Mouse (Mus musculus) kidney, postnatal 10 days (tissue): Measurements from ENCODE around the gene Gm49510.

ENCODE experiments used
- DNase-seq: peaks from one replicate; pipeline ENCODE4 v3.0.0; 2021; ENCODE audit warnings: mixed read lengths

The Gm49510 gene

DNA sequence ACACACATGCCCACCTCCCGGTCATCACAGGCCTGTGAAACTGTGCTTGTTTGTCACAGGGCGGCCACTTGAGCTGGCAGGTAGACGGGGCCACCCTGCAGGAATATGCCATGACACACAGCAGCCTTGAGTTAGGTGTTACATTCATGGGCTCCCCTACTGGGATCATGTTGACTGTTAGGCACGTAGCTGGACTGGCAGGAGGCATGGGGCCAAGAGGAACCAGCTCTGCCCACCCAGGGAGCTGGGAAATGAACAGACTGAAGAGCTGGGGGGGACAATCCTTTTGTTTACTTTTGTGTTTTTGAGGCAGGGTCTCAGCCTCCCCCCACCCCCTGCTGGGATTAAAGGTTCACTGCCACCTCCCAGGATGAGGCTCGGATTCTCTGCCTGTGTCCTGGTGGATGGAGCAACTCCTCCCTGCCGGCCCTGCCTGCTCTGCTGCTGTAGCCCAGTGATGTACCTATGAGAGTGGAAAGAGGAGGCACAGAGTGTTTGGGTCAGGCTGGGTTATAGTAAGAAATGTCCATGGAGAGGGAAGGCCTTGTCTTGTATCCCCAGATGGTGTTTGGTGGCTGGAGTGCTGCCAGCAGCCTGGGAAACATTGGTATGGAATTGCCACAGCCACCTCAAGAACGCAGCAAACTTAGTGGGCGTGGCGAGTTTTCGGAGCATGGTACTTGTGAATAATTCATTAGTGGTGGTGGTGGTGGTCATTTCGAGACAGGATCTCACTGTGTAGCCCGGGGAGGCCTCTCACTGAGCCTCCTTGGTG lies 16.8 kb downstream of the Gm49510 start:
- peak; percentile 60 for DNase-seq

DNA sequence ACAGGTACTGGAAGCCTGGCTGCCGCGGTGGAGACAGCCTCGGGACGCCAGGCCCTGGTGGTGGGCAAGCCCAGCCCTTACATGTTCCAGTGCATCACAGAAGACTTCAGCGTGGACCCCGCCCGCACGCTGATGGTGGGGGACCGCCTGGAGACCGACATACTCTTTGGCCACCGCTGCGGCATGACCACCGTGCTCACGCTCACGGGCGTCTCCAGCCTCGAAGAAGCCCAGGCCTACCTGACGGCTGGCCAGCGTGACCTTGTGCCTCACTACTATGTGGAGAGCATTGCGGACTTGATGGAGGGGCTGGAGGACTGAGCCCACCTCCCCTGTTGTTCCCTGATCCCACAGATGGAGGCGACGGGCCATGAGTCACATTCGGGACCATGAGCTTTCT lies 18.7 kb downstream of the Gm49510 start:
- peak; percentile 39 for DNase-seq

DNA sequence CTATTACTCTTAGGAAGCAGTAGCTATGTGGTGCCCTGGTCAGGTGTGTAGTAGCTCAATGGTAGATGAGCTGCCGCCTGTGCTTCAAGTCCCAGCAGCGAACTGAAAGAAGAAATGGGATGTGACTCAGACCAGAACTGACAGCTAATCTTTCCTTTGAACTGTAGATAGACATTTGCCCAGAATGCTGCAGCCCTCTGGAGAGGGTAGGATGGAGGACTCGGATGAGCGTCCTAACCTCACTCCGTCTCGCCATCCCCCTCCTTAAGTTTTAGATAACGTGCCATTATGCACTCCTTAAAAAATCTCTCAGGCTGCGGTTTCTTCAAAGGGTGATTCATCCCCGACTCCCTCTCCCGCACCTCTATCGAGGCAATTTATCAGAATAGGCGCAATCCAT lies 20.4 kb downstream of the Gm49510 start:
- DNase-seq, result no peak

DNA sequence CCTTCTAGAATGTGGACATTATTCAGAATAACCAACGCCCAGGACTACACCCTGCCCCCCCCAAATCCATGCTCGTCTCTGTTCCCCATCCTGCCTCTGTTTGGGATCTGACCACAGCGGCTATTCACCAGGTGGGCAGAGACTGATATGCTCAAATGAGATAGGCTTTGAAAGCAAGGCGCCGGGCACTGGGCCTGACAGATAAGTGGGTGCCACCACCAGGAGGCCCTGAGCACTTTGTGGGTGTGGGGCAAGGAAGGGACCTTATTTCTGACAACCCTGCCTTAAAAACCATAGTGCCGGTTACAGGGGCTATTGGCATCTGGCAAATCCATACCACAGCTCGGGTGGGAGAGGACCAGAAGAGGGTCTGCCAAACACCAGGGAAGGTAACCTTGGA lies 23.2 kb downstream of the Gm49510 start:
- no peak for DNase-seq

DNA sequence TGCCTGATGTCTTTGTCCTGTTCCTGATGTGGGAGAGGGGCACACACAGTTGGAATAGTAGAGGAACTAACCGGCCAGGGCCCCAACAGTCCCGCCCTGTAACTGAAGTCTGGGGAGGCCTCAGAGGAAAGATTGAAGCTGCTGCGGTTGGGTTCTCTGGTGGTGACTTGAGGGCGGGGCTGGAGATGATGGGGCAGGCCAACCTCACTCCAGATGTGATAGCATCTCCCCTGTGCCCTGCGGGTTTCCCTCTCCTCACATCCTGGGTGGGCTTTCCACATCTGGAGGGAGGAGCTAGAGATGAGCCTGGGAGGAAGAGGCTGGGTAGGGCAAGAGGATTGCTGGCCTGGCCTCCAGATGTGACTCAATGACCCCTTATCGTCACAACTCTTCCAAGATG lies 24.1 kb downstream of the Gm49510 start:
- no peak for DNase-seq

DNA sequence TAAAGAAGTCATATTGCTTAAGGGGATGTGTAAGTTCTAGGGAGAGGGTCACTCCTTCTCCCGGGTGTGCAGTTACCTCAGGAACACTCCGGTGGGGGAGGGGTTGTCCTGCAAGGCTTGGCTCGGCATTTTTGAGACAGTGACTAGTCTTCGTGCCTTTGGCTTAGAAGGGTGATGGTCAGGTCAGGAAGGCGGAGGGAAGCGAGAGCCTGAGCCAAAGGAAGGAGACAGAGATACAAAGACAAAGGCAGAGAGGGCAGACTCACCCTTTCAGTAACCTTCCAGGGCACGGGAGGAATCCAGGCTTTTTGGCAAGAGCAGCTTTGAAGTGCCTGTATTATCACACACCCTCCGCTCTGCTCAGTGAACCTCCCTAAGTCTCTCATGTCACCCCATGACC lies 25.7 kb downstream of the Gm49510 start:
- DNase-seq, result peak; percentile 65

DNA sequence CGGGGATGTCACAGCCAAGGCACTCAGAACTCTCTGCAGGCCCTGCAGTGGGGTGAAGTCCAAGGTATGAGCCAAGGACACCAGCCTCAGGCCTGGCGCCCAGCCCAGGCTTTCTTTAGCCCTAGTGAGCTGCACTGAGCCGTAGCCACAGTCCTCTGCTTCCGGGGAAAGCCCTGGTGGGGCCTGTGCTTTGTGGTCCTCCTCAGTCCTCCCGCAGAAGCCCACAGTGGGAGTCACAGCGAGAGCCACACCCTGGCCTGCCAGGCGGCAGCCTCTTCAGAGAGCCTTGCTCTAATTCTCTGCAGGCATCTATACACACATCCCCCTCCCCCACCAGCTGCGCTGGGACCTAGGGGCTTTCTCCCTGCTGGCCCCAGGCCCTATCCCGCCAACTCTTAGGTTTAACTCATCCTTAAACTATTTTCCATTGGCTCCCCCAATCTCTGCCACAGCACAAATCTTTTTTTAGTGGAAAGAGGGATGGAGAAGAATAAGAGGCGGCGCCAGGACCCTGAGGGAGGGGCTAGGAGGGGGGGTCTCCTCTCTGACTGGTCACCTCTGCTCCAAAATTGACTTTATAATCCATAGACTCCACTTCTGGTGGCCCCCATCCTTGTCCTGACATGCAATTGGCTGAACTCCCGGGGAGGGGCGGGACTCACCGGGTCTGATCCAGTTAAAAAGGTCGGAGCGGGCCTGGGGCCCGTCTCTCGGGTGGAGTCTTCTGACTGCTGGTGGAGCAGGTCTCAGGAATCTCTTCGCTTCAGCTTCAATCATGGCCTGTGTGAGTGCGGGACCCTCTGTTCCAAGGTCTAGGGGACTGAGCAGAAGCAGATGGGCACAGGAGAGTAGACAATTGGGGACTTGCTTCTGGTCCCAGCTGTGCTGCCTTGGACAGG lies 26.8 kb downstream of the Gm49510 start, which contains the start of gene Lgals1:
Gene Lgals1 (plus strand): TSS at position 705 of the 899 bp plus-strand sequence.
- peak; percentile 93 for DNase-seq

DNA sequence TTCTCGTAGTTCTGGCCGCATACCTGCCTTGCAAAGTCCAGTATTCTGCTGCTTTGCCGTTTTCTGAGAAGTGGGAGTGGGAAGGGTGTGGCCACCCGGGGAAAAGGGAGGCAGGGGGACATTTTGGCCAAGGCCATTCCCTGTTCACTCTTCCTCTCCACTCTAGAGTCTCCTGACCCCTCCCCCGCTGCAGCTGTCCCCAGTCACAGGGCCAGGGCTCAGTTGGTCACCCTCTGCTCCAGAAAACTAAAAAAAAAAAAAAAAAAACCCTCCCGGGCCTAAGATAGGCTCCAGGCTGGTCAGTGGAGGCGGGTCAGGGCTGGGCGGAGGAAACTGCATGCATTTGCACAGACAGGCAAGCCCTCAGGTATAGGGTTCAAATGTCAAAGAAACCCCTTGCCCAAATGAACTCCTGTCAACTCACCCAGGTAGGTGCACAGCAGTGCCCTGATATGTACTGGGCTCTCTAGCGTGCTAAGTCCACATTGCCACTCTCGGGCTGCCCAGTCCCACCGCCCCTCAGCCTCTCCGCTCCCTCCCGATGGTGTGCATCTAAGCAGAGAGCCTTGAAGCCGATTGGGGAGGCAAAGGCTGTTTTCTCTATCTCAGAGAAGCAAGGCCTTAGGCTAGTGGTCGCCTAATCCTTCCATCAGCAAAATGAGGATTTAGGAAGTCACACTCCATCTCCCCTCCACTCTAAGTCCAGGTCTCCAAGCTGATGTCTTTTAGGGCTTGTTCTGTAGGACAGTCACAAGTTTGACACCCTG lies 27.7 kb downstream of the Gm49510 start:
- peak; percentile 69 for DNase-seq

DNA sequence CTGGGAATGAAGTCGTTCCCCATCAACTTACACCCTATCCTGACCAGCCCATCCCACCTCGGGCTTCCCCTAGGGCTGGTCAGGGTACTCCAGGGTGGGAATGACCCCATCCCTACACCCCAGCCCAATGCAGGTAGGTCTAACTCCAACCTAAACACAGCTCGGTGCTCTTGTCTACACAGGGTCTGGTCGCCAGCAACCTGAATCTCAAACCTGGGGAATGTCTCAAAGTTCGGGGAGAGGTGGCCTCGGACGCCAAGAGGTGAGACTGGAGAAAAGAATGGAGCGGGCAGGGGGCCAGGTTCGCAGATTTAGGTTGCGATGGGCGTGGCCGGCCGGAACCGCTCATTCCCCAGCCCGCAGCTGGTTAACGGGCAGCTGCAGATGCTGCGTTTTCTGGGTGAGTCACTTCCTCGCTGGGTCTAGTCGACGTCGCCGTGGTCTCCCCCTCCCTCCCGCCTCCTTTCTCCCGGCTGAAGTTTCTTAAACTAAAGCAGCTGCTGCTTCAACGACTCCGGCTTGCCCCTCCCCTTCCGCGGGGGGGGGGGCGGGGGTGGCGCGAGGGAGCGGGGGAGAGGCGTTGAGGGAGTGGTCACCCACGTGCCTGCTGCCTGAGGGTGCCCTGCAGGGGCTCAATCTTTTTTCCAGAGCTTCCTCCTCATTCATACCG lies 28.5 kb downstream of the Gm49510 start:
- DNase-seq, result peak; percentile 90

DNA sequence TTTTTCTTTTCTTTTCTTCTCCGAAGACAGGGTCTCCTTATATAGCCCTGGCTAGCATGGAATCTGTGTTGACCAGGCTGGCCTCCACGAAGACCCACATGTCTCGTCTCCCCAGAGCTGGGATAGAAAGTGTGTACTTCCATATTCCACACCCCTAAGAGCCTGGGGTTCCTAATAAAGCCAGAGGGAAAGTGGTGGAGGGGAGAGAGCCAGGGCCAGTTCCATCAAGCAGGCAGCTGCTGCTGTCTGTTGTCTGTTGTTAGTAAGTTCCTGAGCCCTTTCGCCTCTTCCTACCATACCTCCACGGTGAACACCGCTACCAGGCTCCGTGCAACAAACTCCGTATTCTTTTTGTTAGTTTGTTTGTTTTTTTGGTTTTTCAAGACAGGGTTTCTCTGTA lies 29.1 kb downstream of the Gm49510 start:
- DNase-seq, result no peak

DNA sequence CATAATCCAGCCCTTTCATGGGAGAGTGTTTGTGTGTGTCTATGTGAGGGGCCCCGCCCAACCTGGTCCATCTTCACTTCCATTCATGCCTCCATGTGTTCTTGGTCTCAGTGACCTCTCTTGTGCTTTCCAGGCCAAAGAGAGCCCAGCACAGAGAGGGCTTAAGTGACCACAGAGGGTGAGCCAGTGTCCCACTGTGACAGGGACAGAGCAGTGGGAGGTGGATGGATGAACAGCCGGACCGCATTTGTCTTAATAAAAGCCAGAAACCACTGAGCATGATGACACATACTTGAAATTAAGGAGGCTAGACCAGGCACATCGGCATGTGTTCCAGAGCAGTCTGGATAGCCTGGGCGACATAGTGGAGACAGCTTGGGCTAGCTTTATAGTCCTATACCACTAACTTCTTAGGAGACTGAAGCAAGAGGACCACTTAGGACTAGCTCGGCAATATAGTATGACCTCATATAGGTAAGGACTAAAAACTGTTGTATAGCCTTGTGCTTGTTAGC lies 30.8 kb downstream of the Gm49510 start:
- no peak for DNase-seq

DNA sequence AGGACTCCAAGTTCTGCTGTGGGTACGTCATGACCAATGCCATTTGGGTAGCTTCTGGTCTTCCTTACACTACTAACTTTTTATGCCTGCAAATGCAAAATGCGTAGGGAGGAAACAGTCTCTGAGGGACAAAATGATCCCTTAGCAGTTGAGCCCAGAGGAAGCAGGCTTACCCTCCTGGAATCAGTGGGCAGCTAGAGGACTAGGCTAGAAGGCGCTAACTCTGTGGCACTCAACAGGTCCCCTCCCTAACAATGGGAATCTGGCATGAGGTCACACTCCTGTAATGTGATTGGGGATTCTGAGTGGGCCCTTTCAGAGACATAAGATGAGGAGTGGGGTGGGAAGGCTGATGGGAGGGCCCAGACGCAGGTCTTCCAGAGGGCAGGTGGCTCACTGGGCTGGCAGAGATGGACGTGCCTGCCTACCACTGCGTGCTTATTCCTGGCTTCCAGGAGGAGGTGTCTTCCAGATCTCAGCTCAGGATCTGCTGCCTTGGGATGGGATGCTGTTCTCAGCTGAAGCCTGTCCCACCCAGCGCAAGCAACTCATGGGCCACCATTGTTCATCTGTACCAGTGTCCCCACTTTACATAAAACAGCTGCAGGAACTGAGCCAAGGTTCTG lies 31.4 kb downstream of the Gm49510 start:
- no peak for DNase-seq

DNA sequence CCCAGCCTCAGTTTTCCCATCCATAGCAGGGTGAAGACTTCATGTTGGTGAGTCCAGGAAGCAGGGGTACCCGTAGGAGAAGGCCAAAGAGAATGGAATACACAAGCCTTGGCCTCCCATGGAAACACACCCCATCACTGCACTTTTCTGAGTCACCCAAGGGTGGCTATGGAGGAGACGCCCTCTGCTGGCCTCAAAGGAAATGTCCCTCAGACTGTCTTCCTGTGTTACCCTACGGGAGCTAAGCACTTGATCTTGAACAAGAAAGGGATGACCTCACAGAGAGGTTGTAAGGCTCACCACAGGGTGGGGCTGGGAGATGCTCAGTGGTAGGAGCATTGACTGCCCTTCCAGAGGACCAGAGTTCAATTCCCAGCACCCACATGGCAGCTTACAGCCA lies 32.1 kb downstream of the Gm49510 start:
- peak; percentile 74 for DNase-seq

DNA sequence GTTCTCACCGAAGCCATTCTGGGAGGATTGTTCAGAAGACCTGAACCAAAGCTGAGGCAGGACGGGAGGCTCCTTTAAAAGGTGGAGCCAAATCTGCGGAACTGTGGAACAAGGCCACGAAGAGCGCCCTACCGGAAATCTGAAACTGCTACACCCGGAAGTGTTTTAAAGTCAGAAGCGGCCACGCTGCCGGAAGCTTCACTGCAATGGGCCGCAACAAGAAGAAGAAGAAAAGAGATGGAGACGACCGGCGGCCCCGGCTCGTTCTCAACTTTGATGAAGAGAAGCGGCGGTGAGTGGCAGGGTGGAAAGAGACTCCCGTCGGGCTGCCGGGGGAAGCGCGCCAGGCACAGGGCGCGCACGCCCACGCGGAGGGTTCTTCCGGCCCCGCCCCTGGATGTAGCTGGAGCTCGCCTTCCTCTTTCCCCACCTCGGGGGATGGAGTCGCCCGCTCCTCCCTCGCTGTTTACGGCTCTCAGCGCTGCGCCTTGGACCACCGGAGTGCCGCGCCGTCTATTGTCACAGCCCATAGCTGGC lies 35.4 kb downstream of the Gm49510 start, which contains the start of gene Nol12:
Gene Nol12 (plus strand): TSS at position 150 of the 537 bp plus-strand sequence.
- peak; percentile 88 for DNase-seq

DNA sequence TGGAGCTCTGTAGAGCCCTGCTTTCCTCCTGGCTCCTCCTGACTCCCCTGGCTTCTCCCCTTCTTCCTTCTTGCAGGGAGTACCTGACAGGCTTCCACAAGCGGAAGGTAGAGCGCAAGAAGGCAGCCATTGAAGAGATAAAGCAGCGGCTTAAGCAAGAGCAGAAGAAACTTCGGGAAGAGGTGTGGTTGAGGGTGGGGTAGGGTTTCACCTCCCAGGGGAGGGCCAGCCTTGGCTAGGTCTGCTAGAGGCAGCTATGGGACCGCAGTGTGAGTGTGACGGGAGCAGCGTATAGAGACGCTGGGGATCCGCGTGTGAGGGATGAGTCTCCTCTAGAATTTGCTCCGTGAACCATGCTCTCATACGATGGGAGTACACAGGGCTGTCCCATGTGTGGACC lies 36.9 kb downstream of the Gm49510 start:
- DNase-seq, result no peak

DNA sequence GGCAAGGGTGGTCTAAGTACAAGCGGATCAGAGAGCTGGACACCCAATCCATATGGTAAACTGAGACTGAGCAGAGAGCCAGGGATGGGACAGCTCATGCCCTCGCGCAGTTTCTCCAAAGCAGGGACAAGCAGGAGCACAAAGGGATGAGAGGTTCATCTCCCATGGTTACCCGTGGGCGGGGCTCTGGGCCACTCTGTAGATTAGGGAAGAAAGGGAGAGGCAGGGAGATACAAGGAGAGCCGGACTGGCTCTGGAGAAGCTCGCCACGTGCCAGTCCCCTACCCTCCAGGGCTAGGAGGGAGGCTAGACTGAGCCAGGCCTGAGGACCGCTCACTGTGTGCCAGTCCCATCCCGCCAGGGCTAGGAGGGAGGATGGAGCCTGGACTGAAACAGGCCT lies 37.8 kb downstream of the Gm49510 start:
- no peak for DNase-seq

DNA sequence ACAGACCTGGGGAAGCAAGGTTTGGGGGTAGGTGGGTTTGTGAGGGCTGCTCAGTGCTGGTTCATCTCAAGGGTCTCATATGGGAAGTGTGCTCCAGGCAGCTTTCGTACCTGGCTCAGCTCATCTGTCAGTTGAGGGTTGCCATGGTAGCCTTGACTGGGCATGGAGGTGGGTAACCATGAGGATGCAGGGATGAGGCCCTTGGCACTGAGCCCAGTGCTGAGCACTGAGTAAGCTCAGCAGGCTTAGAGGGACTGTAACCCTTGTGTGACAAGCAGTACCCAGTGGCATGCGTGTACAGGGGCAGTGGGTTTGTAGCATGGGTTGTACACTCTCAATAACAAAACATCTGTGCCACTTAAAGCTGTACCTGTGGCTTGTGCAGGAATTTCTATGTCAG lies 38.5 kb downstream of the Gm49510 start:
- no peak for DNase-seq

DNA sequence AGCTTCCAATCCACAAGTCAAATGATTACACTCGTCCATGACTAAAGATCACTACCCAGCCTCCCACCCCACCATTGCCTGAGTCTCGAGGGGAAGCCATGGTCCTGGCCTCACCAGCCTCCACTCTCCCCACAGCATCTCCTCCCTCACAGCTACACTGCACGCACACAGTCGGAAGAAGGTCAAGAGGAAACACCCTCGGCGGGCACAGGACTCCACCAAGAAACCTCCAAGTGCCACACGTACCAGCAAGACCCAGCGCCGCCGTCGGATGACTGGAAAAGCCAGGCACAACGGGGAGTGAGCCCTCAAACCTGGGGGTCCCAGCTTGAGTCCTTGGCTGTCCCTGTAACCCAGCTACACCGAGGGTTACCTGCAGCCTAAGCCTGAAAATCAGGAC lies 40.9 kb downstream of the Gm49510 start:
- DNase-seq, result no peak

DNA sequence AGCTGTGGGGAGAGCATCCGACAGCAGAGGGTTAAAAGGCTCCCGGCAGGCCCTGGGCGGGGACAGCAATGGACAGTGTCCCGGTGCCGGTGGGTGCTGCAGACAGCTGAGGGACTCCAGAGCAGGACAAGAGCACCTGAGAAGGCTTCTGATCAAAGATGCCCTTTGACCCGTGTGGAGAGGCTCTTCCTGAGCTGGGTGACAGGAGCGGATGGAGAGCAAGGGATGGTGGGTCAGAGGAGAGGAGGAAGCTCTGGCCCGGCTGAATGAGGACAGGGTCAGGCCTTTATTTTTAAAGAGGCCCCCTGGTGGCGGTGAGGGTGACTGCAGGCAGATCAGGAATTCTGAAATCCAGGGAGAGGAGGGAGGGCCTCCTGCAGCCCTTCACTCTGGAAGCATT lies 43.2 kb downstream of the Gm49510 start:
- DNase-seq, result peak; percentile 90

DNA sequence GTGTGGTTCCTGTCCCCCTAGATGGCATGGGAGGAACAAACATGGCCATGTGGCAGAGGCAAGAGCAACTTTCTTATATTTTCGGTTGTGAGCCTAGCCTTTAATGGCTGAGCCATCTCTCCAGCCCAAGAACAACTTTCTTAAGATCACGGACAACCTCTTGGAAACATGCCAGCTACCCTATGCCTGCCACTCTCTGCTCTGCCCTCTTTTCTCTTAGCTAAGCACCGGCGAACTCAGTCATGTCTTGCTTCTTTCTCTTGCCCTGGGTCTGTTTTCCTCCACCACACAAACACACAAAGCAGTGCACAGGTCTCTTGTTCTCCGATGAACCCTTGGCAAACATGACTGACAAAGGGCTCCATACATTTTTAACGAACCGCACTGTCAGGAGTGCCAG lies 46.8 kb downstream of the Gm49510 start:
- DNase-seq, result no peak

DNA sequence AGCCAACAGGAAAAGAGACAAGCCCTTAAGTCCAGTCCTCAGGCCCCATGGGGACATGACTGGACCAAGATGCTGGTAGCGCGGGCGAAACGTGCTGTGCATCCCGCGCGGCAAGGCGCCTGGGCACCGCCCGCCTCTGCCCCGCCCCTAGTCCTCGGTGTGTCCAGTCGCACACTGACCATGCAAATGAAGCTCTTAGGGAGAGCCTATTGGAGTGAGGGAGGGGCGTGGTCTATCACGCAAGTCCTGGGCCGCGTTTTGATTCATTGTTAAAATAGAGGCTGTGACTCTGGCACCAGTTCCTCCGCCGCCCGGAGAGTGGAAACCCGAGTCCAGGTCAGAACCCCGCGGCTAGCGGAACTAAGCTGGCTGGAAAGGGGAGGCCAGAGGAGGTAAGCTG lies 48.2 kb downstream of the Gm49510 start, which contains the start of gene Triobp:
Gene Triobp (plus strand): TSS at position 68 of the 400 bp plus-strand sequence.
- DNase-seq, result peak; percentile 93
